Mouse (Mus musculus) common myeloid progenitor, adult 5-6 weeks (primary cell): ENCODE results near the gene Mpig6b. TPM values are rescaled to one million over a fixed set of nuclear protein-coding genes. Genes with fewer than 3 reads are reported as not detected.

Experiments
- ATAC-seq: replicated peaks from 2 replicates; pipeline ENCODE4 v1.8.0; 2016; ENCODE audit warnings: low read depth, mild to moderate bottlenecking, moderate TSS enrichment, inconsistent platforms; ENCODE audit not compliant: poor library complexity, severe bottlenecking
- total RNA-seq: library from RNA; stranded (forward); fragments of 200-1000, 187-1606 nt; gene quantifications from 2 replicates; pipeline ENCODE4 v1.2.3, GENCODE M21; 2017

Mpig6b gene
- total RNA-seq, 1 experiment from 2014 or later, result not detected

- ATAC-seq, result no peak
These were observed 2.5 kb downstream of the Mpig6b start for GRCm38 (mm10) chr17:35063466-35063865.

- ATAC-seq, result no peak
These were observed 4.7 kb downstream of the Mpig6b start for GRCm38 (mm10) chr17:35061299-35061698.

GRCm38 (mm10) chr17:35060737-35061297, 5.2 kb downstream of the Mpig6b start:
- ATAC-seq, result no peak

GRCm38 (mm10) chr17:35060071-35060470, 5.9 kb downstream of the Mpig6b start:
- ATAC-seq, result no peak

GRCm38 (mm10) chr17:35058911-35059892, 6.8 kb downstream of the Mpig6b start, which contains the start of gene Ddah2:
Ddah2 (plus strand) TSS chr17:35059035.
- peak; percentile 83 for ATAC-seq

GRCm38 (mm10) chr17:35058316-35058715, 7.7 kb downstream of the Mpig6b start:
- ATAC-seq, result no peak

GRCm38 (mm10) chr17:35057090-35057489, 8.9 kb downstream of the Mpig6b start:
- no peak for ATAC-seq

GRCm38 (mm10) chr17:35055691-35056495, 10.1 kb downstream of the Mpig6b start:
- no peak for ATAC-seq

GRCm38 (mm10) chr17:35052271-35052798, 13.6 kb downstream of the Mpig6b start:
- no peak for ATAC-seq

- ATAC-seq, result peak; percentile 63
These were observed 14.6 kb downstream of the Mpig6b start for GRCm38 (mm10) chr17:35051156-35052086.

- peak; percentile 12; the same call in 1 of the 2 replicates for ATAC-seq
These were observed 15.7 kb downstream of the Mpig6b start for GRCm38 (mm10) chr17:35050126-35050750.

GRCm38 (mm10) chr17:35049561-35050016, 16.4 kb downstream of the Mpig6b start, which contains the start of gene Clic1:
Clic1 (plus strand) TSS chr17:35049966.
- peak; percentile 14; the same call in 1 of the 2 replicates for ATAC-seq

- no peak for ATAC-seq
These were observed 17.0 kb downstream of the Mpig6b start for GRCm38 (mm10) chr17:35048932-35049440.

GRCm38 (mm10) chr17:35048149-35048931, 17.6 kb downstream of the Mpig6b start:
- ATAC-seq, result peak; percentile 10

- no peak for ATAC-seq
These were observed 18.3 kb downstream of the Mpig6b start for GRCm38 (mm10) chr17:35047688-35048087.

- peak; percentile 71 for ATAC-seq
These were observed 19.1 kb downstream of the Mpig6b start, which contains the start of gene Msh5 for GRCm38 (mm10) chr17:35046681-35047455. Msh5 (minus strand) TSS chr17:35046745.
